Mouse (Mus musculus): ENCODE data around the gene Akap8.

DNA sequence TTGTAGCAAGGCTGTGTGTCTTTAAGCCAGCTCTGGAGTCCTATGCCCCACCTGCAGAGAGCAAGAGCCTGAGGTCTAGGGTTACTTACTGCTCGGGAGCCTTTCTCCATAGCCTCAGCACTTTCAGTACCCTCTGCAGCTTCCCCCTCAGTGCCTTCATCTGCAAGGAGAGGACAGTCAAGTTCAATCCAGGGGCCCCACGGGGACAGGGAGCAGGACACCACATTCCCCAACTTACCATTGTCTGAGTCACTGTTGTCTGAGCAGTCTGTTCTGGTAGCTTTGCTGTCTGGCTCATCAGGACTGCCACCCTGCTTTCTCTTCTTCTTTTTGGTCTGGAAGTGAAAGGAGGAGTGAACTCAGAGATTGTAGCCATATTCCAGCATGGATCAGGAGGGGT, 14.8 kb upstream of the Akap8 start:
- TF ChIP-seq CTCF (conservative IDR thresholded peaks at IDR 0.05; ENCODE audit: low read length) = no peak
- TF ChIP-seq NANOG (IDR thresholded peaks at IDR 0.05; ENCODE audit: borderline replicate concordance, low read length) = no peak
- no peak for TF ChIP-seq POU5F1 (IDR thresholded peaks at IDR 0.05; ENCODE audit: borderline replicate concordance, low read length)

All from E14TG2a.4 (cell line).